Mouse (Mus musculus) right cerebral cortex, postnatal 25 days (tissue): ENCODE data around the gene Gtf2b.

ENCODE experiments used
- DNase-seq: peaks from one replicate; pipeline ENCODE4 v3.0.0; 2022

Gene Gtf2b

DNA sequence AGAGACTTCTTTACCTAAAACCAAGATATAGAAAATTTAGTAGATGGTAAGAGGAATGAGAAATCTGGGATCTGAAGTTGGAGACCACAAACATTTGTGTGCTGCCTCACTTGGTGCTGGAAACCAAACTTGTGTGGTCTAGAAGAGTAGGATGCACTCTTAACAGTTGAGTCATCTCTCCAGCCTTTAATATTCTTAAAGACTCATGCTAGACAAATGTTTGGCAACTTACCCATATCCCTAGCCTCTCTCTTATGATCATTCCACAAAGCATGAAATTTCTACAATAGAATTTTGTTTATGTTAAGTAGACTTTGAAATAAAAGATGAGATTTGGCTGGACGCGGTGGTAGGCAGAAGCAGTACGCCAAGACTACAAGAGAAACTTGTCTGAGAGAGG is 52.7 kb downstream of the Gtf2b start:
- DNase-seq = no peak

DNA sequence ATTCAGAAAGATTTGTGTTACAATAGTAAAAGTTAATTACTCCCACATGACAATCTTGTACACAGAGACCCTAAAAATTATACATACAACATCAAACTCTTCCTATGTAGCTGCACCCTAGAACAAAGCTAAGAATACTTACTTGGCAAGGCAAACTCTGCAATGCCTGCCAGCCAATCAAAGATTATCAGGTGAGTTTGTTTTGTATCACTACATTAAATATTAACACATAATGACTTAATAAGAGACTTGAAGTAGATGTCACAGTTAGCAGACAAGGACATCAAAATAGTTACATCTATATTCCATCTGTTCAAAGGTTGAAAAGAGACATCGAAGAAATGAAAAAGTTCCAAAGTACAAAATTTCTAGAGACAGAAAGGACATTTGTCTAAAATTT is 58.8 kb downstream of the Gtf2b start:
- DNase-seq = no peak

DNA sequence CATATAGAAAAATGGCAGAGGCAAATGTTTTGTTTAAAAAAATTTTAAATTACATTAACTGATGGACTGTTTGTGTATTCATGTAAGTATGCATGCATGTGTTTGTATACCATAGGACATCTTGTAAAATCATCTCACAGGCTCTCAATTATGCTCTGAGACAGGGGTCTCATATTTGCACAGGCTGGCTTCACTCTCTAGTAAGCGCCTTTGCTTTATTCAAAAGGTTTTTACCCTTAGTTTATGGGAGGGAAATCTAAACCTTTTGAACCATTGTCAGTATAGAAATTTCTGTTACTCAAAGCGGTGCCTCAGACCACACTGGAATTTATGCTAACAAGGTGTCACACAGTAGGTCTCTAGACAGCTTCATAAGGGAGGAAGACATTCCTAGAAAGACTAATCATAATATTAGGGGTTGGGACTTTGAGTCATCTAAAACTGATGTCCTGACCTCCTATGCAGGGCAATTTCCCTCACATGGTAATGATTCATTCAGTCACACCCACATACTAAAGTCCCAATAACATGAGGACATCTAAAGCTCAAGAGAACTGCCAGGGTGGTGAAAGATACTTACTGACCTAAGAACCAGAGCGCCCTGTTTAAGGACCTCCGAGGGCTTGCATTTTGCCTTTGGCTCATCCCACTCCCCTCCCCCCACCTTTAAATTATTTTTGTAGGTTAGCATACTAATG is 61.8 kb downstream of the Gtf2b start:
- DNase-seq = no peak

DNA sequence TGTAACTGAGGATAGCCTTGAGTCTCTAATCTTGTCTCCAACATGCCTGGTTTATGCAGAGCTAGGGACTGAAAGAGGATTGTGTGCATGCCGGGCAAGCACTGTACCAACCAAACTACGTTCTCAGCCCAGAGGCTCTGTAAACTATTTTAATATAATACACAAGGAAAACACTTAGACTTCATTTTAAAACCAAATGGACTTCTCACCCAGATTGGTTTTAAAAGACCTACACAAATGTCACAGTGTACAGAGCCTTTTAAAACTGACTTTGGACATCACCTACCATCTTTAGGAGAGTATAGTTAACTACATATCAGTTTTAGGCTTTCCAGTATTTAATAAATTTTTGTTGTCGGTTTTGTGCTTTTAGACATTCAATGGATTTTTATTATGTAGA is 68.1 kb downstream of the Gtf2b start:
- no peak for DNase-seq
